Mouse (Mus musculus): ENCODE results near the gene Cc2d1b.

Cc2d1b gene

DNA sequence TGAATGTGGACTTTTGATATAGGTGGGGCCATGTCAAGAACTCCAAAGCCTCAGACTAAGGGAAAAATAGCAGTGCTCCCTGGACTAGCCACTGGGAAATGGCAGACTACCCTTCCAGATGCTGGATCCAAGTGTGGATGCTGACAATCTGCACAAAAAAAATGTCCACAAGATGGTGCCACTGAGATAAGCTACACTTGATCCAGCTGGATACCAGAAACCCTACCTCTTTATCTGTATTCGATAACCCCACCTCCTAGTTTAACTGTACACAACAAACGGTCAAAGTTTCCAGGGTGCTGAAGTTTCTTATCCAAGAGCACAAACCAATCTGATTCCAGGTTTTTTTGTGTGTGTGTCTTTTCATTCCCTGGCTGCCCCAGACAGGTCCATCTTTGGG, 44.7 kb downstream of the Cc2d1b start:
- DNase-seq = no peak
